Mouse (Mus musculus) layer of hippocampus, postnatal 25 days (tissue): ENCODE data around the gene Ada. TPM values are rescaled to one million over a fixed set of nuclear protein-coding genes. Genes with fewer than 3 reads are reported as not detected.

Source experiments
- DNase-seq, 2 experiments: peaks; one replicate each; pipeline ENCODE4 v3.0.0; 2022; ENCODE audit warnings: mixed read lengths in 2 of 2, low spot score in 1 of 2; ENCODE audit errors: extremely low spot score in 1 of 2
- total RNA-seq, 2 experiments: library from RNA; stranded (reverse); gene quantifications; 2 replicates each; pipeline ENCODE4 v1.2.3; 2021

The Ada gene
- total RNA-seq, 2 experiments from 2014 or later: 1.2 to 1.5 TPM

DNA sequence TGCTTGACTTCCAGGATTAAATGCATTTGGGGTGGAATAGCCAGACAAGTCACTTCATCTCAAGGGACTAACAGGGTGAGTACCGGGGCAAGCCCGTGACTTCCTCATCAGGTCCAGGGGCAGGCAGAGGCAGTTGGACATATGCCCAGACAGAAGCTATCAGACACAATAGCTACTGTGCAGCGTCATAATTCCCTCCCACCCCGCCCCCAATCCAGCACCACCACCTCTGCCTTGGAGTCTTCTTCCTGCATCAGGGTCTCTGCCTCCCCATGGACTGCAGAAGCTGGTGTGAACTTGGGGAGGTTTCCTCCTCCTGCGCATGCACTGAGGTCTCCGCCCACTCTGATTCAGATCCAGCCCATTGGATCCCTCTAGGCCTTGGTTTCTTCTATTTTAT is 14.1 kb downstream of the Ada start:
- no peak for DNase-seq

DNA sequence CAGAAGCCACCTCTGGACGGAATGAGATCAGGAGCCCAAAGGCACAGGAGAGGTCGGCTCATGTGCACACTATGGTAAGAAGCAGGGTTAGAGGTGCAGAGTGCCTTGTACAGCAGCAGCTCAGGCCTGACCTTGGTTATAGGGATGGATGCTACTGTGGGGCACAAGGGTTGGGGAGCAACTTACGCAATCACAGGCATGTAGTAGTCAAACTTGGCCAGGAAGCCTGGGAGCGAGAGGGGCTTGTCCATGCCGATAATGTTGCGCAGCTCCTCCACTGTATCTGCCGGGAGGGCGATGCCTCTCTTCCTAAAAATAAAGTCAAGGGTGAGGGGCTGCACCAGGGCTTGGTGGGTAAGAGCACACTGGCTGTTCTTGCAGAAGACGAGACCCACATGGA is 14.9 kb downstream of the Ada start:
- DNase-seq: no peak

DNA sequence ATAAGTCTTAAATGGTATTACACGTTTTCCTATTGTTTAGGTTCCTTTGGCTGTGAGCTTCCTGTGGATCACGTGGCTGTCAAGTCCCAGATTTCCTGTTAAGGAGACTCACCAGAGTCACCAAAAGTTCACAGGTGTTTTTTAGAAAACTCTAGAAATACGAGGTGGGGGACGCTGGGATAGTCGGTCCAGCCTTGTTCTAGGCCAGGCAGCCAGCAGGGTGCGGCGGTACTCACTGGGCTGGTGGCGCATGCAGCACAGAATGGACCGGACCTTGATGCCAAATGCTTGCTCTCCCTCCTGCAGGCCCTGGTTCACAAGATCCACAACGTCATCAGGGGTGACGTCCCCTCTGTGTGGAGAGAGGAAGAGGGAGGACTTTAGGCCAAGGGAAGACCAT is 18.0 kb downstream of the Ada start:
- no peak for DNase-seq

GRCm38 (mm10) chr2:163728300-163728699 is 21.7 kb downstream of the Ada start:
- DNase-seq: no peak

DNA sequence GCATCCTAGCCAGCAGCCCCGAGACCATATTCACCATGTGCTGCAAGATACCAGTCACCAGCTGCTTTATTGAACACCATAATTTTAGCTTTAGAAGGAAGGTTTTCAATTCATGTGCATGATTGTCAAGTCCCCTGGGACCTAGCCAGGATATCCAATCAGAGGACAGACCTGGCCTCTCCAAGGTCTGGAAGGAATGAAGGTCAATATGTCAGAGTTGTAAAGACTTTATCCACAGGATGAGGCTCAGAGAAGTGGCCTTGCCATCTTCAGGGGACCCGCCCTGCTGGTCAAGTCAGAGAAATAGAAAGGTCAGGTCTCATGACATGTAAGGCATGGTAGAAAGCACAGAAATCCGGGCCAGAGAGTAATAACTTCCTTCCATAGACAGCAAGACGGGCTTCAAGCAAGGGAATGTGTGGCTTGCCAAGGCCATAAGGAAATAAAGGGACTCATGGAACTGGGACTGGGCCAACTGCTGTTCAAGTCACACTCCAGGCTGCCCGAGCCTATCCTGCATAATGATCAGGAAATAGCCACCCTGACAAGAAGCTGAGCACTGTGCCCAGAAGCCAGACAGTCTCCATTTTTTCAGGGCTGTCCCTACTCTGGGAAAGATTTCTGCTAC is 23.2 kb downstream of the Ada start:
- no peak for DNase-seq

GRCm38 (mm10) chr2:163722550-163722949 is 27.5 kb downstream of the Ada start:
- DNase-seq: peak in 1 of 2 experiments; percentile 43

DNA sequence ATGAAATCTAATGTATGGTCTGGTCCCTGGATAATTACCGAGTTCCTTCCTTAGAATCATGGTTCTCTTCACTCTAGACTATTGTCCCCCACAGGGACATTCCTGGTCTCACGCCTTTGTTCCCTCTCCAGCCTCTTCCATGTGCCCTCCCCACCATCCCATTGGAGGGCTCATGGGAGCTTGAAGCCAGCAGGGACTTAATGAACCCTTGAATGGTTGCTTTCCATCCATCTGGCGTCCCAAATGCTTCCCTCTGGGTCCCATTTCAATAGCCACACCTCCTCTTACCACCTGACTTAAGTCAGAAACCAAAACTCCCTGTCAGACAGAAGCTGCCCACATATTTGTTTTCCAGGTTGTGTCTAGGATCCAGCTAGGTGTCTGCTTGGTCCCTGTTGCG is 30.4 kb downstream of the Ada start:
- no peak for DNase-seq

DNA sequence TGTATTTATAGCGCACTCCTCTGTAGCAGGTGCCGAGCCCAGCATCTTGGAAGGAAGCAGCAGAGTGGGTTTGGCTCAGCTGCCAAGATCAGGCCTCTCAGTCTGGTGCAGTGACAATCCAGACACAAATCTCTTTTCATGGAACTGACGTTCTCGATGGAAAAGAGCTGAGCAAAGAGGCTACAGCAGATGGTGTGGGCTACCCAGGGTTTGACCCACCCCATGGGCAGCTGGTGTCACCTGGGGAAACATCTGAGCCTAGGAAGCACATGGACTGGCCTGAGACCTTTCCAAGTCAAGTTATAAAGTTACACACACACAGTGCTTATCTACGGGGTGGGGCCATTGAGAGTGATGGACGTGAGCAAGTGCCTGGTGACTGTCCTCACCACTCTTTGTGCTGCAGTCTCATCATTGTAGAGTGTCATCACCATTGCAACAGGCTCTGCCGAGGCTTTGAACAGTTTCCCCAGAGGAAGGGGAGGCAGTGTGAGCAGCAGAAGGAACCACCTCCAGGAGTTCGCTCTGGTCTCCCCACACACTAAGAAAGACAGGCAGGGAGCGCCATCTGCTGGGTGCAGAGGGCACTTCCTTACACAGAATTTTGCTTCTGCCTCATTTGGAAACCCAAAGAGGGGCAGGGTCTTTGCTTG is 31.0 kb downstream of the Ada start:
- peak; percentile 71 to 91 for DNase-seq

GRCm38 (mm10) chr2:163718526-163718925 is 31.5 kb downstream of the Ada start:
- no peak for DNase-seq

DNA sequence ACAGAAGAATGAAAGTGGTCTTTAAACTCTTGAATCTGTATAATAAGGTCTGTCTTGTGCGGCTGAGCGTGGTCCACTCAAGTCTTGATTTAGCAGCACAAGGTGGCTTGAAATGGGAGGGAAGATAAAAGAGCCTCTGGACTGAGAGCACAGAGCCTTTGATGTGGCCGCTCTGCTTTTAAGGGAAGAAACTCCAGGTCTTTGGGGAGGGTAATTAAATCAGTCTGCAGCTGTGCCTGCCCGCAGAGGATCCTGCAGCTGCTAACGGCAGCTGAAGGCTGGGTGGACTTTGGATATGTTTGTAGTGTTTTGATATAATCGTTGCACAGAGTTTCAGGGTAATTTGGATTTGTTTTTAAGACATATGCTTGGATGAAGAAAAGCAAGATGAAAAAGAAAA is 33.2 kb downstream of the Ada start:
- no peak for DNase-seq

DNA sequence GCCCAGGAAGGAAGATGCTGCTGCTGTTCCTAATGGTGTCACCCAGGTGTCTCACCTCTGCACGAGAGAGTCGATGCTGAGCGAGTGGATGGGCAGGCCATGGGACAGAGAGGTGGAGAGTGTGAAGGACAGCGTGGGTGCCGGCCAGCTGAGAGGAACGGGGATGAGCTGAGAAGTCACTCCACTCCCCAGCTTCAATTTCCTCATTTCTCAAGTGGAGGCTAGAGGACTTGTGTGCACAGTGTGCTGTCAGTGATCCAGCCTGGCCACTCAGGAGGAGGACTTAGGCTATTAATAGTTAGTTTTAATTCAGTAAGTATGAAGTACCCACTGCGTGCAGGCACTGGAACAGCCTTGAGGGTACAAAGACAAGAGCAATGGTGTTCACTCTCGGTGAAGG is 33.6 kb downstream of the Ada start:
- no peak for DNase-seq

GRCm38 (mm10) chr2:163713340-163713739 is 36.7 kb downstream of the Ada start:
- DNase-seq: no peak

- DNase-seq: no peak
Measured at GRCm38 (mm10) chr2:163712874-163713273, 37.2 kb downstream of the Ada start.

DNA sequence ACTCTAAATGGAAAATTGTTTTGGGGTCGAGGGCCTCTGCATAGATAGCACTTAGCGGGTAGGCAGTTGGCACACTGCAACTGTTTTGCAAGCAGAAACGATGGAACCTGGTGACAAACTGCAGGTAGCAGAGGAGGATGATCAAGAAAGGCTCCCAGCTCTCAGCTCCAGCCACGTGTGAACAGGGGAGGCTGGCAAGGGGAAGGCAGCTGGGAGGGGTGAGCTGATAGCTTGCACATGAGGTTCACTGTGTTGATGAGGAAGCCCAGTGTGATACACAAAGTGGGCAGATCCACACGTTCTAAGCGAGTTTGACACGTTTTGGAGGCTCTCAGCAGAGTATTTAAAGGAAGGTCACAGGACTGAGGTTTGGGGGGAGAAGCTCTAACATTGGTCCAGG is 37.6 kb downstream of the Ada start:
- no peak for DNase-seq

- no peak for DNase-seq
Measured at GRCm38 (mm10) chr2:163711368-163711868, 38.6 kb downstream of the Ada start.

DNA sequence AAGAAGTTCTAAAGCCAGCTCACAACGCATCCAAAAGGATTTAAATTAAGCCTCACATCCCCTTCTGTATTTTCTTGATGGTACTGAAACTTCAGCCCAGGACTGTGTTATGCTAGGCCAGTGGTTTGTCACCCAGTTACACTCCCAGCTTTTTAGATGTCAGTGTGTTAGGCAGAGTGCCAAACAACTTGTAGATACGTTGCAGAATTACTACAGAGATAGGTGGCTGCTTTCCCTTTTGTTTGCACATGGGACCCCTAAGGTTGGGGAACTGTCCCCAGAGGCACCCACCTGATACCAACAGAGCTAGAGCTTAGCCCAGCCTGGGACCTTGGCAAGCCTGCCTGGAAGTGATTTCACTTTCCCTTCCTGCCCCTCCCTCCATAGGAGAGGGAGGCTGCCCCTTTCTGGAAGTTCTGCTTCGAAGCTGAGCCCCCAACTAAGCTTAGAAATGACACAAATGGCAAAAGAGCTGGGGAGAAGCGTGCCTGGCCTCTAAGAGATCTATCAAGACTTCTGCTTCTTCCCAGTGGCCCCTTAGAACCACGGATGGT is 39.4 kb downstream of the Ada start:
- DNase-seq: no peak

GRCm38 (mm10) chr2:163710000-163710399 is 40.0 kb downstream of the Ada start:
- no peak for DNase-seq

DNA sequence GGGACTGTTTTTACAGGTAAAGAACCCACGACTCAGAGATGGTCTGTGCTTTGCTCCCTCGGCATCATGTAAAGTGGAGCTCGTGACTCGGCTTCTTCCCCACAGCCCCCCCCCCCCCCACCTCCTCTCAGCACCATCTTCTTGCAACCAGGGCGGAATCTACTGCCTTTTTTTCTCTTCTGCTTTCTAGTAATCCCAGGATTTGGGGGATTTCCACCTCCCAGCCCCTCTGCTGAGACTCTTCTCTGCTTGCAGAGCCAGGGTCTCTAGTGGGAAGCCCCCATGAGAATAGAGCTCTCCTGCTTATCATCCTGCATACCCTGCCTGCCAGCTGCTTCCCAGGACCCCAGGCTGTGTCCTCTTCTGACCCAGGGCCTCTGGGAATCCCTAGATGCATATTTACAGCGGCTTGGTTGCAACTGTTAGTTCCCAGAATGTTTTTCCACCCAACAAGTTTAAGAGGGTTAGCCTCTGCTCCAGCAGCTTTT is 41.2 kb downstream of the Ada start:
- DNase-seq: no peak

GRCm38 (mm10) chr2:163708321-163708720 is 41.7 kb downstream of the Ada start:
- DNase-seq: no peak

GRCm38 (mm10) chr2:163703599-163704260 is 46.3 kb downstream of the Ada start:
- no peak for DNase-seq

GRCm38 (mm10) chr2:163702921-163703320 is 47.1 kb downstream of the Ada start:
- no peak for DNase-seq
